Comparison of ENCODE assay signal across 11 mouse cellular contexts in genomic region chr8:117410391-117410790, GRCm38 (mm10).
DNase-seq lines count a peak whose midpoint lies in the region; ATAC-seq and TF ChIP-seq lines count a peak whose summit lies in the region.
"Had no signal": no experiment of that assay in that cellular context is flagged by ENCODE, and none has a peak within 500 bp of the region (broad histone marks: within the 10 kb centered on the region; RNA-seq: fewer than 3 reads in every experiment).

No protein-coding gene starts in this region.

- H3K27me3 ChIP-seq in E14TG2a.4 (ENCODE audit: insufficient read depth, low read length), result no peaks in the 10 kb centered on the region
- H3K27me3 ChIP-seq in forebrain, embryonic 16.5 days (replicated peaks; ENCODE audit: control insufficient read depth, insufficient read depth, low read length), result no peaks in the 10 kb centered on the region
- H3K27me3 ChIP-seq: hindbrain, embryonic 15.5 days; Patski had no signal

- no peak overlapping the region for H3K9ac ChIP-seq in forebrain, embryonic 16.5 days (replicated peaks; ENCODE audit: low read depth, low read length)
- H3K9ac ChIP-seq: hindbrain, embryonic 15.5 days had no signal

- 69% methylated on average over 10 of the region's 10 CpGs for WGBS in forebrain, embryonic 16.5 days

- intact Hi-C loops in heart, postnatal 10 days (cut with DNase I), result loop anchor here (2.0 kb wide), 1 partner anchor 24 kb away; no protein-coding TSS in a partner anchor

- no peaks in the 10 kb centered on the region for H3K9me3 ChIP-seq in E14TG2a.4 (ENCODE audit: low read length)
- H3K9me3 ChIP-seq in forebrain, embryonic 16.5 days (ENCODE audit: control insufficient read depth, low read length), result no peaks in the 10 kb centered on the region
- H3K9me3 ChIP-seq: hindbrain, embryonic 15.5 days had no signal

- peak; percentile 62 to 64 for DNase-seq in heart, postnatal 10 days
- peak; percentile 42 to 60 for DNase-seq in kidney, postnatal 4 days
- no peak for DNase-seq in cerebellum, postnatal 25 days
- DNase-seq in cerebellum, adult 11-12 months, result no peak
- no peak for DNase-seq in layer of hippocampus, postnatal 25 days (ENCODE audit: extremely low spot score in 1 of 2, low spot score in 1 of 2)
- DNase-seq: right cerebral cortex, postnatal 4 days had no signal

- no peak for TF ChIP-seq CTCF in E14TG2a.4 (conservative IDR thresholded peaks at IDR 0.05; ENCODE audit: low read length)

- peak overlapping the region; percentile 89 for H3K27ac ChIP-seq in brown adipose tissue, adult 24 weeks (replicated peaks; ENCODE audit: low read depth, low read length)
- H3K27ac ChIP-seq in forebrain, embryonic 16.5 days (ENCODE audit: low read length), result no peak overlapping the region
- H3K27ac ChIP-seq: hindbrain, embryonic 15.5 days had no signal

- peak overlapping the region; percentile 41 for H3K4me3 ChIP-seq in E14TG2a.4 (replicated peaks; ENCODE audit: low read length)
- H3K4me3 ChIP-seq in brown adipose tissue, adult 24 weeks (ENCODE audit: insufficient read depth, low read depth, low read length), result peak overlapping the region; percentile 31
- H3K4me3 ChIP-seq in forebrain, embryonic 16.5 days (replicated peaks; ENCODE audit: low read length), result no peak overlapping the region
- H3K4me3 ChIP-seq: hindbrain, embryonic 15.5 days had no signal

- ATAC-seq in forebrain, embryonic 16.5 days, result no peak
- ATAC-seq: Patski had no signal

- no peak overlapping the region for H3K4me2 ChIP-seq in forebrain, embryonic 16.5 days (ENCODE audit: low read length)
- H3K4me2 ChIP-seq: hindbrain, embryonic 15.5 days had no signal

- H3K4me1 ChIP-seq in E14TG2a.4 (replicated peaks; ENCODE audit: low read depth, low read length), result peaks cover 52% of the 10 kb centered on the region
- peaks cover 11% of the 10 kb centered on the region for H3K4me1 ChIP-seq in brown adipose tissue, adult 24 weeks (ENCODE audit: control insufficient read depth, insufficient read depth, insufficient read length, low read length)
- H3K4me1 ChIP-seq in forebrain, embryonic 16.5 days (replicated peaks; ENCODE audit: control insufficient read depth, insufficient read depth, low read length), result peaks cover 2% of the 10 kb centered on the region

- peaks cover 8% of the 10 kb centered on the region for H3K36me3 ChIP-seq in E14TG2a.4 (ENCODE audit: insufficient read depth, low read length)
- no peaks in the 10 kb centered on the region for H3K36me3 ChIP-seq in forebrain, embryonic 16.5 days (ENCODE audit: control insufficient read depth, insufficient read depth)

Comparison
In these comparisons a context has a peak if more than half of its experiments do, and no peak if none do; other contexts are left out.
1. DNase-seq: peak in heart, postnatal 10 days (2 of 2) and kidney, postnatal 4 days (2 of 2); none in cerebellum, postnatal 25 days (0 of 2), cerebellum, adult 11-12 months (single experiment) and layer of hippocampus, postnatal 25 days (0 of 2).